8 mouse cellular contexts compared by ENCODE assay signal in the genomic region with DNA sequence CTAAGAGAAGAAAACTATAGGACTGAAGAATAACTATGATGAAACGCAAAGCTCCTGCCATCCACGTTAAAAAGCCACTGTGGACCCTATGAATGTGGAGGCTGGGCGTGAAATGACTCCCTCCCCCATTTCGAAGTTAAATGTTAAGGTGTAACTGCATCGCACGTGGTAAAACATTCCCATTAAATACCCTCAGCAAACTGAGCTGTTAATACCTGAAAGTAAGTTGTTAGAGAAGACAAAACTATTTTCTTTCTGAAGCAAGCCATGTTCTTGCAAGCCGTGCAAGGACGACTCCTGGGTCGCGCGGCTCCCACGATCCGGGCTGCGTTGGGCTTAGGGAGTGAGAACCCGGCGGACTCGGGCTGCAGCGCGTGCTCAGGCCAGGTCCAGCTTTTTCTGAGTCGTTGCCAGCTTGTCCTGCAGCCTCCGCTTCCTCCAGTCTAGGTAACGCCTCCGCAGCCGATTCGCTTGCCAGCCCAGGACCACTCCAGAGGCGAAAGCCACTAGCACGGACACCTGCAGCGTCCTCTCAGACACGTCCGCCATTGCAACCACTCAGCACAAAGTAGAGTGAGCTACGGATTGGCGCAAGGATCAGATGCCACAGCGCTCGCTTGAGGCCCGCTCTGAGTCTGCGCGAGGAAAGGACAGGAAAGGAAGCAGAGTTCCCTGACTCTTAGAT. TPM values are rescaled to one million over a fixed set of nuclear protein-coding genes. Genes with fewer than 3 reads are reported as not detected.
DNase-seq lines count a peak whose midpoint lies in the region; ATAC-seq and TF ChIP-seq lines count a peak whose summit lies in the region.

Gene Mtln (minus strand): TSS at position 570 of the 685 bp plus-strand sequence.

- 3% methylated on average over 37 of the region's 37 CpGs for WGBS in heart, embryonic 12.5 days
- WGBS in kidney, postnatal 0 days: 3% methylated on average over 37 of the region's 37 CpGs
- 2% methylated on average over 37 of the region's 37 CpGs for WGBS in liver, embryonic 11.5 days
- WGBS in stomach, embryonic 14.5 days: 2% methylated on average over 37 of the region's 37 CpGs

- H3K36me3 ChIP-seq in heart, embryonic 12.5 days: no peaks in the 10 kb centered on the region
- no peaks in the 10 kb centered on the region for H3K36me3 ChIP-seq in kidney, postnatal 0 days (ENCODE audit: insufficient read depth, low read length)
- no peaks in the 10 kb centered on the region for H3K36me3 ChIP-seq in liver, embryonic 11.5 days (ENCODE audit: control insufficient read depth, insufficient read depth, low read length)
- no peaks in the 10 kb centered on the region for H3K36me3 ChIP-seq in stomach, embryonic 14.5 days (ENCODE audit: control insufficient read depth, insufficient read depth, low read length)

- peak; percentile 80 for DNase-seq in CD4-positive helper T cell, adult 2 months (ENCODE audit: low read depth, low spot score)
- peak; percentile 80 for DNase-seq in brain, embryonic 18.5 days (ENCODE audit: low read depth, low spot score)
- peak; percentile 96 for DNase-seq in kidney, postnatal 0 days (ENCODE audit: low spot score)
- peak; percentile 86 for DNase-seq in liver, embryonic 11.5 days (ENCODE audit: low spot score)
- DNase-seq in naive thymus-derived CD4-positive, alpha-beta T cell, adult 2 months (ENCODE audit: low read depth): peak; percentile 81

- peak; percentile 90 for ATAC-seq in erythroid progenitor cell, adult 5-6 weeks (replicated peaks; ENCODE audit: low FRiP score, poor library complexity, severe bottlenecking)
- peak; percentile 94 for ATAC-seq in heart, embryonic 12.5 days (ENCODE audit: insufficient number of reproducible peaks, low FRiP score)
- ATAC-seq in kidney, postnatal 0 days (replicated peaks; ENCODE audit: low FRiP score, low read depth): peak; percentile 93
- peak; percentile 93 for ATAC-seq in liver, embryonic 11.5 days (replicated peaks; ENCODE audit: low FRiP score)
- peak; percentile 95 for ATAC-seq in stomach, embryonic 14.5 days (ENCODE audit: insufficient number of reproducible peaks, insufficient read depth, low FRiP score, low read depth)

- TF ChIP-seq CTCF in kidney, postnatal 0 days (IDR thresholded peaks at IDR 0.05; ENCODE audit: low read depth): no peak

- H3K9me3 ChIP-seq in heart, embryonic 12.5 days (replicated peaks): no peaks in the 10 kb centered on the region
- H3K9me3 ChIP-seq in kidney, postnatal 0 days (replicated peaks; ENCODE audit: low read length): no peaks in the 10 kb centered on the region
- H3K9me3 ChIP-seq in liver, embryonic 11.5 days (ENCODE audit: control insufficient read depth, low read length): no peaks in the 10 kb centered on the region
- H3K9me3 ChIP-seq in stomach, embryonic 14.5 days (ENCODE audit: control insufficient read depth, low read depth, low read length): no peaks in the 10 kb centered on the region

- H3K27ac ChIP-seq in heart, embryonic 12.5 days (ENCODE audit: poor library complexity, severe bottlenecking): peak within 1 kb of the TSS; percentile 89
- H3K27ac ChIP-seq in kidney, postnatal 0 days: peak within 1 kb of the TSS; percentile 90
- H3K27ac ChIP-seq in liver, embryonic 11.5 days (ENCODE audit: low read depth, low read length): peak within 1 kb of the TSS; percentile 72; the same call in 1 of the 2 replicates
- H3K27ac ChIP-seq in stomach, embryonic 14.5 days (ENCODE audit: low read length): peak within 1 kb of the TSS; percentile 70

- peak within 1 kb of the TSS; percentile 74 for H3K4me2 ChIP-seq in heart, embryonic 12.5 days
- H3K4me2 ChIP-seq in kidney, postnatal 0 days (ENCODE audit: low read length): peak within 1 kb of the TSS; percentile 76
- peak within 1 kb of the TSS; percentile 83 for H3K4me2 ChIP-seq in liver, embryonic 11.5 days
- peak within 1 kb of the TSS; percentile 53 for H3K4me2 ChIP-seq in stomach, embryonic 14.5 days (replicated peaks; ENCODE audit: low read depth, low read length)

- no peaks in the 10 kb centered on the region for H3K27me3 ChIP-seq in heart, embryonic 12.5 days (replicated peaks)
- no peaks in the 10 kb centered on the region for H3K27me3 ChIP-seq in kidney, postnatal 0 days (ENCODE audit: insufficient read depth, low read length)
- H3K27me3 ChIP-seq in liver, embryonic 11.5 days (replicated peaks; ENCODE audit: control insufficient read depth, insufficient read depth, low read length): no peaks in the 10 kb centered on the region
- no peaks in the 10 kb centered on the region for H3K27me3 ChIP-seq in stomach, embryonic 14.5 days (ENCODE audit: control insufficient read depth, insufficient read depth, low read length)

- peak within 1 kb of the TSS; percentile 75 for H3K4me3 ChIP-seq in heart, embryonic 12.5 days
- peak within 1 kb of the TSS; percentile 81 for H3K4me3 ChIP-seq in kidney, postnatal 0 days (replicated peaks; ENCODE audit: low read depth, low read length)
- H3K4me3 ChIP-seq in liver, embryonic 11.5 days (ENCODE audit: low read depth, low read length): peak within 1 kb of the TSS; percentile 72
- H3K4me3 ChIP-seq in stomach, embryonic 14.5 days (ENCODE audit: low read depth, low read length): peak within 1 kb of the TSS; percentile 64

- H3K4me1 ChIP-seq in heart, embryonic 12.5 days (replicated peaks): peaks cover 11% of the 10 kb centered on the region
- 0 out of 2 replicates have a peak, but pooled peaks cover 6% of the 10 kb centered on the region for H3K4me1 ChIP-seq in kidney, postnatal 0 days (replicated peaks; ENCODE audit: insufficient read depth, low read length)
- peaks cover 20% of the 10 kb centered on the region for H3K4me1 ChIP-seq in liver, embryonic 11.5 days (replicated peaks; ENCODE audit: control insufficient read depth, insufficient read depth, low read length)
- peaks cover 14% of the 10 kb centered on the region; the same call in 1 of the 2 replicates for H3K4me1 ChIP-seq in stomach, embryonic 14.5 days (ENCODE audit: control insufficient read depth, insufficient read depth, low read length)

- H3K9ac ChIP-seq in heart, embryonic 12.5 days: peak within 1 kb of the TSS; percentile 82
- peak within 1 kb of the TSS; percentile 79 for H3K9ac ChIP-seq in kidney, postnatal 0 days (ENCODE audit: low read depth, low read length)
- peak within 1 kb of the TSS; percentile 60 for H3K9ac ChIP-seq in liver, embryonic 11.5 days (ENCODE audit: low read depth, low read length)
- H3K9ac ChIP-seq in stomach, embryonic 14.5 days (replicated peaks; ENCODE audit: low read depth, low read length): peak within 1 kb of the TSS; percentile 60

RNA-seq across cellular contexts. Expression of gene Mtln, which starts in this region (rescaled TPM):
- 1.4 TPM in 1 of 2 replicates, not detected in the other for total RNA-seq in erythroid progenitor cell, adult 5-6 weeks (2015; ENCODE audit: low replicate concordance)
- total RNA-seq in erythroid progenitor cell, adult 5-6 weeks (2017; ENCODE audit: low replicate concordance): 5.8 and 7.5 TPM in 2 replicates
- 40.5 and 40.9 TPM in 2 replicates for polyA plus RNA-seq in heart, embryonic 12.5 days (2016; fragmentation: Nextera tagmentation; extraction: Ambion mirVana)
- polyA plus RNA-seq in kidney, postnatal 0 days (2015; fragmentation: Nextera tagmentation; extraction: Ambion mirVana): 61.4 and 66.2 TPM in 2 replicates
- 40.6 and 45.2 TPM in 2 replicates for polyA plus RNA-seq in liver, embryonic 11.5 days (2014; fragmentation: Nextera tagmentation; extraction: Ambion mirVana)
- 37.1 and 37.2 TPM in 2 replicates for polyA plus RNA-seq in stomach, embryonic 14.5 days (2014; fragmentation: Nextera tagmentation; extraction: Ambion mirVana)

Comparison
In these comparisons a context has a peak if more than half of its experiments do, and no peak if none do; other contexts are left out.
1. Peak in every context shown above with its lines: DNase-seq, ATAC-seq, H3K4me3 ChIP-seq and H3K27ac ChIP-seq.